Mouse (Mus musculus): ENCODE data around the gene Pyy. TPM values are rescaled to one million over a fixed set of nuclear protein-coding genes. Genes with fewer than 3 reads are reported as not detected.

The Pyy gene
- not detected for polyA plus RNA-seq (2021)

GRCm38 (mm10) chr11:102107732-102108131 lies at the start of gene Pyy:
Pyy (minus strand) TSS chr11:102107832.
- in situ Hi-C loops (cut with MboI; ENCODE audit: low pct_unique_long_range_greater_than_20kb), result no loop called here
- TF ChIP-seq CTCF (IDR thresholded peaks at IDR 0.05), result no peak
- DNase-seq (ENCODE audit: low read depth, low spot score) (no peak), ATAC-seq (no peak)
- H3K27me3 ChIP-seq, result peaks cover 57% of the 10 kb centered on the region
- POLR2A ChIA-PET, result interaction anchor here (0.8 kb wide), 1 partner anchor 29 kb away, joined by 3 read pairs; no protein-coding TSS in a partner anchor
- CTCF ChIA-PET, result interaction anchor here (1.6 kb wide), 1 partner anchor 30 kb away, joined by 4 read pairs; no protein-coding TSS in a partner anchor

DNA sequence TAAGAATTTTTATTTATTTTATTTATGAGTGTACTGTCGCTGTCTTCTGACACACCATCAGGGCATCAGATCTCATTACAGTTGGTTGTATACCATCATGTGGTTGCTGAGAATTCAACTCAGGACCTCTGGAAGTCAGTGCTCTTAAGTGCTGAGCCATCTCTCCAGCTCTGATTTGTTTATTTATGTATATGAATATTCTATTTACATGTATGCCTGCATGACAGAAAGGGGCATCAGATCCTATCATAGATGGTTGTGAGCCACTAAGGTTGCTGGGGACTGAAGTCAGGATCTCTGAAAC lies 49.1 kb upstream of the Pyy start:
- no peak for ATAC-seq
- TF ChIP-seq CTCF (IDR thresholded peaks at IDR 0.05), result no peak
- in situ Hi-C loops (cut with MboI; ENCODE audit: low pct_unique_long_range_greater_than_20kb), result no loop called here

GRCm38 (mm10) chr11:102156039-102156785 lies 48.6 kb upstream of the Pyy start, which contains the start of gene Tmem101:
Tmem101 (minus strand) TSS chr11:102156404.
- in situ Hi-C loops (cut with MboI; ENCODE audit: low pct_unique_long_range_greater_than_20kb), result no loop called here
- H3K27me3 ChIP-seq, result no peaks in the 10 kb centered on the region
- CTCF ChIA-PET, result interaction anchor here (1.0 to 2.8 kb wide), 7 partner anchors 9 to 129 kb away, joined by 3 to 13 read pairs (median 4); partner anchors contain the start of gene Hdac5
- peak; percentile 76 for DNase-seq (ENCODE audit: low read depth, low spot score)
- POLR2A ChIA-PET, result interaction anchor here (1.0 to 1.6 kb wide), 4 partner anchors 10 to 67 kb away, joined by 3 to 9 read pairs (median 4); no protein-coding TSS in a partner anchor
- no peak for TF ChIP-seq CTCF (IDR thresholded peaks at IDR 0.05)
- ATAC-seq, result peak; percentile 51

More for the DNA sequence above, 49.1 kb upstream of the Pyy start:
- POLR2A ChIA-PET, result interaction anchor here (0.7 to 1.6 kb wide), 5 partner anchors 10 to 94 kb away, joined by 3 to 9 read pairs (median 4); no protein-coding TSS in a partner anchor
- no peak for DNase-seq (ENCODE audit: low read depth, low spot score)
- no peaks in the 10 kb centered on the region for H3K27me3 ChIP-seq
- CTCF ChIA-PET, result interaction anchor here (1.0 to 2.8 kb wide), 5 partner anchors 9 to 73 kb away, joined by 3 to 13 read pairs (median 7); partner anchors contain the start of gene Hdac5

- in situ Hi-C loops (cut with MboI; ENCODE audit: low pct_unique_long_range_greater_than_20kb), result no loop called here
- ATAC-seq, result no peak
- CTCF ChIA-PET, result no interaction called here
These were observed 39.8 kb upstream of the Pyy start for GRCm38 (mm10) chr11:102147213-102147989.

DNA sequence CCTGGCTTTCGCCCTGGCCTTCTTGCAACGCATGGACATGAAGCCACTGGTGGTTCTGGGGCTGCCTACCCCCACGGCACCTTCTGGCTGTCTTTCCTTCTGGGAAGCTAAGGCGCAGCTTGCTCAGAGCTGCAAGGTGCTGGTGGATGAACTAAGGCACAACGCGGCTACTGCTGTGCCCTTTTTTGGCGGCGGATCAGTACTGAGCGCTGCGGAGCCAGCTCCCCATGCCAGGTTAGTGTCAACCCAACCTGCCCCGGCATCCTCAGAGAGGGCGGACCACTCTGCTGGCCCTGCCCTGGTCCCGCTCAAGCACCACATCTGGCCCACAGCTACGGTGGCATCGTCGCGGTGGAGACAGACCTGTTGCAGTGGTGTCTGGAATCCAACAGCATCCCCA lies 38.9 kb upstream of the Pyy start:
- DNase-seq (ENCODE audit: low read depth, low spot score) (no peak), ATAC-seq (no peak)
- no peaks in the 10 kb centered on the region for H3K27me3 ChIP-seq
- in situ Hi-C loops (cut with MboI; ENCODE audit: low pct_unique_long_range_greater_than_20kb), result no loop called here
- ChIA-PET CTCF (no interaction called here), POLR2A (no interaction called here)
- TF ChIP-seq CTCF (IDR thresholded peaks at IDR 0.05), result no peak

More at GRCm38 (mm10) chr11:102147213-102147989, 39.8 kb upstream of the Pyy start:
- POLR2A ChIA-PET, result no interaction called here
- no peak for TF ChIP-seq CTCF (IDR thresholded peaks at IDR 0.05)
- H3K27me3 ChIP-seq, result no peaks in the 10 kb centered on the region
- no peak for DNase-seq (ENCODE audit: low read depth, low spot score)

DNA sequence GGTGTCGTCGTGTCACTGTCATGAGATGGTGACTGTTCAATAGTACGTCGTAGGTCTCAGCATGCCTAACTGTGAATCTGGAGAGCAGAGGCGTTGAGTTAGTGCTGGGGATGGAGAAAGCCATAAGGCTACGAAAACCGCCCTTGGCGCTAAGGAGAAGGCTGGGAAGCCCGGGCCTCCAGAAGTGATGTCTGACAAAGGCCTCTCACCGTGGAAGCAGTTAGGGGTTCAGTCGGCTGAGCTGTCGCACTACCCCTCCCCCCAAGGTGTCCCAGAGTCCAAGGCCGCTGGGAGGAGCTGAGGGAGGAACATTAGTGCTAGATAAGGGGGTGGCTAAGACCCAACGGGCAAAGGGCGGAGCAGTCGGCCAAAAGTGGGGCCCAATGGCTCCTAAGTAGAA lies 38.4 kb upstream of the Pyy start:
- H3K27me3 ChIP-seq, result no peaks in the 10 kb centered on the region
- no peak for TF ChIP-seq CTCF (IDR thresholded peaks at IDR 0.05)
- no peak for DNase-seq (ENCODE audit: low read depth, low spot score)
- in situ Hi-C loops (cut with MboI; ENCODE audit: low pct_unique_long_range_greater_than_20kb), result no loop called here
- ChIA-PET POLR2A (no interaction called here), CTCF (no interaction called here)
- no peak for ATAC-seq

DNA sequence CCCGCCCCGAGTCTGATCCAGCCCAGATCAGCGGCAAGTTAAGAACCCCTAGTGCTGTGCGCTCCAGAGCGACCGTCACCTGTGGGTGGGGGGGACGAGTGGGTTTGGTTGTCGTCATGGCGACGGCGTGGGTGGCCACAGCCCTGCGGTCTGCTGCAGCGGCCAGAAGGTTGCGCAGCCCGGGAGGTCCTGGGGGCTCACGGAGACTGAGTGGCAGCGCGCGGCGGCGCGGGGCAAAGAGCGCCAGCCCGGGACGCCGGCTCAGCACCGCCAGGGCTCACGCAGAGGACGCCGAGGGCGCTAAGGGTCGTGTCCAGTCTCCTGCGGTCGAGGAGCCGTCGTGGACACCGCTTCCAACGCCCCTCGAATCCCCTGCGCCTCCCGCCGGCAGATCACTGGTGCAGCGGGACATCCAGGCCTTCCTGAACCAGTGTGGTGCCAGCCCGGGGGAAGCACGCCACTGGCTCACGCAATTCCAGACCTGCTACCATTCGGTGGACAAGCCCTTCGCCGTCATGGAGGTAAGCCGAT lies 37.9 kb upstream of the Pyy start, which contains the start of gene Nags:
Gene Nags, plus strand, starts transcription at position 43 of the 531 bp plus-strand sequence.
- POLR2A ChIA-PET, result no interaction called here
- in situ Hi-C loops (cut with MboI; ENCODE audit: low pct_unique_long_range_greater_than_20kb), result no loop called here
- H3K27me3 ChIP-seq, result no peaks in the 10 kb centered on the region
- CTCF ChIA-PET, result no interaction called here
- no peak for TF ChIP-seq CTCF (IDR thresholded peaks at IDR 0.05)
- no peak for ATAC-seq
- no peak for DNase-seq (ENCODE audit: low read depth, low spot score)

GRCm38 (mm10) chr11:102144957-102145470 lies 37.4 kb upstream of the Pyy start:
- CTCF ChIA-PET, result no interaction called here

GRCm38 (mm10) chr11:102142355-102142754 lies 34.7 kb upstream of the Pyy start:
- DNase-seq (ENCODE audit: low read depth, low spot score) (no peak), ATAC-seq (no peak)
- in situ Hi-C loops (cut with MboI; ENCODE audit: low pct_unique_long_range_greater_than_20kb), result no loop called here
- POLR2A ChIA-PET, result interaction anchor here (0.6 kb wide), 1 partner anchor 179 kb away, joined by 3 read pairs; no protein-coding TSS in a partner anchor
- H3K27me3 ChIP-seq, result no peaks in the 10 kb centered on the region
- TF ChIP-seq CTCF (IDR thresholded peaks at IDR 0.05), result no peak
- CTCF ChIA-PET, result interaction anchor here (2.7 kb wide), 1 partner anchor 14 kb away, joined by 13 read pairs; the partner anchor contains the start of gene Tmem101

More at GRCm38 (mm10) chr11:102144957-102145470, 37.4 kb upstream of the Pyy start:
- in situ Hi-C loops (cut with MboI; ENCODE audit: low pct_unique_long_range_greater_than_20kb), result no loop called here
- H3K27me3 ChIP-seq, result no peaks in the 10 kb centered on the region
- TF ChIP-seq CTCF (IDR thresholded peaks at IDR 0.05), result no peak
- POLR2A ChIA-PET, result no interaction called here
- no peak for ATAC-seq
- DNase-seq (ENCODE audit: low read depth, low spot score), result no peak

GRCm38 (mm10) chr11:102140508-102140907 lies 32.9 kb upstream of the Pyy start:
- POLR2A ChIA-PET, result no interaction called here
- in situ Hi-C loops (cut with MboI; ENCODE audit: low pct_unique_long_range_greater_than_20kb), result no loop called here
- peak; percentile 74 for TF ChIP-seq CTCF (IDR thresholded peaks at IDR 0.05)
- H3K27me3 ChIP-seq, result no peaks in the 10 kb centered on the region
- no peak for ATAC-seq
- no peak for DNase-seq (ENCODE audit: low read depth, low spot score)
- CTCF ChIA-PET, result interaction anchor here (0.9 to 5.8 kb wide), 6 partner anchors 13 to 100 kb away, joined by 3 to 43 read pairs (median 4); partner anchors contain the start of genes Ppy and Tmem101

All from Patski (cell line).